Mouse (Mus musculus) adrenal gland (tissue): ENCODE measurements at regions not wholly inside any gene's neighbourhood (a gene's known extent, or its start where the extent isn't known, plus 50 kb on each side); places are given as distances from the start of the nearest gene placed in this dataset.

Experiments
- intact Hi-C: fragments of 180-260 bp; cut with DNase I; formaldehyde crosslinking; loops from one replicate; pipeline ENCODE4 v1.15.1; 2025

DNA sequence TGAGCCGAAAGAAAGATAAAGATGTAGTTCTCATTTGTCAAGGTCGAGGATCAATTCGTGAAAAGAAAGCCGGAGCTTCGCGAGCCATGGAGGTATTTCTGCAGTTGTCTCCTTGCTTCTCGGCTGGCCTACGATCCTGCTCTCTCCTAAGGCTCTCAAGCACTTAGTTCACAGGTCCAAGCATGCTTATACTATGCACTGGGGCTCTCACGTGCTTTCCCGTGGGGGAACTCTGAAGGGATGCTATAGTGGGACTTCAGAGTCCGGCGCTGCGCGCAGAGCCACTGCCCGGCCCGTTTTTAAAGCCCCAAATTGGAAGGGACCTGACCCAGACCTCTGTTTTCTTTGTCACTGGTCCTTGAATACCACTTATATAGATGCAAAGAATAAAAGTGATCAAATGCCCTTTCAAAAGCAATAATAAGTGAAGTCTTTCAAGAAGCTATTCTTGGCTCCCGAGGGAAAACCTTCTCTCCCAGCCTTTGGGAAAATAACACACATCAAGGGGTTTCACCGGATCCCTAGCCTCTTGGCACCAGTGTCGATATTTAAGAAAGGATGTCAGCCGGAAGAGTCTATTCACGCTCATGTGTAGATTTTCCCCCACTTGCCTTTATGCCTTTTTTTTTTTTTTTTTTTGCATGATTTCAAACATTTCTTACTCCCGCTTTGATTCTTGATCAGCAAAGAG lies 348.3 kb upstream of the Kazn start:
- intact Hi-C loops: no loop called here

DNA sequence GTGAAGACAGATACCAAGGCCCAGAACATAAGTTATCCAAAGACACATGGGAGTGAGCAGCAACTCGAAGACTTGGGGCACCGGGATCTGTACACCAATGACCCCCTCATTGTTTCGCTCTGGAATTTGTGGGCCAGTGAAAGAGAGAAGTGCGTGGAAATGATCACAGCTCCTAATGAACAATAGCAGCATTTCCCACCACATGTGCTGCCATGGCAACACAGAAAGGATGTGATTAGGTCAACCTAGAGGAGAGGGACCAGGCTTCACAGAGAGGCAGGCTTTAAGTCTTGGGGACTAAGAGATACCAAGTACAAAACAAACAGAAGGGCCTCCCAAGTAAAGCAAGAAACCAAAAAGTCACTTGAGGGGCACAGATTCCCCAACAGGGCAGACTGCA lies 339.3 kb upstream of the Kazn start:
- intact Hi-C loops: no loop called here

DNA sequence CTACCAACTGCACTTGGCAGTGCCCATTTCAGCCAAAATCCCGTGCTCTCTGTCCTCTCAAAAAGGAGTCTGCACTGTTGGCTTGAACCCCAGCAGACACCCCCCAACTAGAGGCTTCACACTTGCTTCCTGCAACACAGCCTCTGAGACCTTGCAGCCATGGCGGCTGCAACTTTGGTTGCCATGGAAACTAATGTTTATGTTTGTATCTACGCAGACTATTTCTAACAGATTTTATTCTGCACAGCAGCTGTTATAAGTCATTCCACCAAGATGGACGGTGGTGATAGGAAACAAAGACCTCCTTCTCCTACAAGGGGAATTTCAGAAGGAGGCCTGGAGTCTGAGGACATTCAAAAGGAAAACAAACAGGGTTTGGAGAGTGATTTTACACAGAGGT lies 338.3 kb upstream of the Kazn start:
- intact Hi-C loops: no loop called here

DNA sequence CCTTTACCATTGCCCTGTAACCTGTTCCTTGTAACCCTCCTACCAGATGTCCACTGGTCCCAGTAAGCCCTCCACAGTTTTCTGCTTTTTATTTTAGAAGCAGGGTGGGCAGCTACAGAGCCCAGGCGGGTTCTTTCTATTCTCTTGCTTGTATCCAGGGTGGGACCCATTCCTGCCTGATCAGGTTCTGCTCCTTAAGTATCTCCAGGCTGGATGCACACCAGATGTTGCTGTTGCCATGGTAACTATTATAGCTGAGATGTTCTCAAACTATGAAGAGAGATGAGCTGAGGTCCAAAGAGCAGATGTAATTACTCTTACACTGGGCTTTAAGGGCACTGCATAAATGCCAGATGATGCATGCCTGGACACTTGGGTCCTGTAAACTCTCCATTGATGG lies 335.3 kb upstream of the Kazn start:
- intact Hi-C loops: no loop called here

DNA sequence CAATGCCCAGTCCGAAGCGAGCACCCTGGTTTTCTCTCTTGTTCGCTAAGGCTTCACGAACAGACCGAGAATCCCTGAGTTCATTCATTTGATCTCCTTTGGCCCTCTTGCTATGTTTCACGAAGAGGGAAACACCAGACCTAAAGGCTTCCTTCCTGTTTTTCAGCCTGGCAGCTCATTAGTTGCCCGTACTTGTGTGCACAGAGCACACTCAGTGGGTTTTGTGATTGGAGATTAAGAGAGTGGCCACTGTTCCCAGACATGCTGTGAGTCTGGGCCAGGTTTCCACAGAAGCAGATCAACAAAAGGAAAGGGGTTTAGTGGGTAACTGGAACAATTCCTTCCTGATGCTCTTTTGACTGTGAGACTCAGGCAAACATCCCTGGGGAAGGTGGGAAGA lies 331.5 kb upstream of the Kazn start:
- intact Hi-C loops: no loop called here

DNA sequence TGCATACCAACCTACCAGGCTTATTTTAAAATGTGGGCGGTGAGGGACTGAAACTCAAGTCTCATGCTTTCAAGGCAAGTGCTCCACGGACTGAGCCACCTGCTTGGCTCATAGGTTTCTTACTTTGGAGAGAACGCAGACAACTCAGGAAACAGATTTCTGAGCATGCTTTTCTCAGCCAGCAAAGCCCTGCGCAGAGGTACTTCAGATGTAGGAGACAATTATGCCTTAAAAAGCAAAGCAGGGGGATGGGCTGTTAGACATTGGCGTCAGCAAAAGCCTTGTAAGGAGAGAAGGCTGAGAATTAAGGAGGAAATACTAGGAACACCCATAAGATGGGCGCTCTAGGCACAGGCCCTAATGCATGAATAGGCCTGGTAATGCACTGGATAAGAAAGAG lies 329.4 kb upstream of the Kazn start:
- intact Hi-C loops: no loop called here

DNA sequence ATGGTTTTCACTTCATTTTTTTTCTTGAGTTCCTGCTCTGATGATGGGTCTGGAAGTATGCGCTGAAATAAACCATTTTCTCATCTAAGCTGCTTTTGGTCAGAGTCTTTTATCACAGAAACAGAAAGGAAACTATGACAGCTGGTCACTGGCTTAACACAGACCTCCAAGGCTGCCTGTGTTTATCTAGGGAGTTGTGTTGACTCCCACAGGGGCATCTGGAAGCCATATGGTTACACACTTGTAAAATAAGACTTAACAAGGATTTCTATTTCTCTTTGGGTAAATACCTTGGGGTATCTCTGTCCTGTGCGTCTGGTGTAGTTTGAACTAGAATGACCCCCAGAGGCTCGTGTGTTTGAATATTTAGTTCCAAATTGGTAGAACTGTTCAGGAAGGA lies 315.5 kb upstream of the Kazn start:
- intact Hi-C loops: no loop called here

DNA sequence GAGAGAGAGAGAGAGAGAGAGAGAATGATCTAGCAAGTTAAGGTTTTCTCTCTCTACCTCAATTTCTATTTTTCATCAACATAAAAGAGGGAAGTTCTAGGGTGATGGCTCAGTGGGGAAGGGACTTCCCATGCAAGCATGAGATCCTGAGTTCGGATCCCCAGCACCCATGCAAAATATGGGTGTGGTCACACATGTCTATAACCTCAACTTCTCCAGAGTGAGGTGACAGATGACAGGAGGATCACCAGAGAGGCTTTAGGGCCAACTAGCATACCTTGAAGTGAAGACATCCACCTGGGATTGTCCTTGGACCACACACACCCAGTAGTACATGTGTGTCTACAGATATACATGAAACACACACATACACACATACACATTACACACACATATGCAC lies 306.7 kb upstream of the Kazn start:
- intact Hi-C loops: no loop called here

DNA sequence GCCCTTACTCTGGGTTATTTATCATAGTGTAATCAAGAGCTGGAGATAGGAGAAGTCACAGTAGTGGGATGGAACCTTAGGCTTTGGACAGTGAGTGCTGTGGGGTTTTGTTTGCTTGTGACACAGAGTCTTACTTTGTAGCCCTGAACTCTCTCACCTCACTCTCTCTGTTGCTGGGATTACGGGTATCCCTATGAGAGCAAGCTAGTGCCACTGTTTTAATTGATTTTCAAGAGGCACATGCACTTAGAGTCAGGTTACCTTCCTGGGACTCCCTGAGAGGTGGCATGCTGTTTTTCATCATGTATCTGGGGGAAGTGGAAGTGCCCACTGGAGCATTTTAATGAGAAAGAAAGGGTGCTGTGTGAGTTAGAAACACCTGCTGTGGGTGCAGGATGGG lies 306.0 kb upstream of the Kazn start:
- intact Hi-C loops: no loop called here

DNA sequence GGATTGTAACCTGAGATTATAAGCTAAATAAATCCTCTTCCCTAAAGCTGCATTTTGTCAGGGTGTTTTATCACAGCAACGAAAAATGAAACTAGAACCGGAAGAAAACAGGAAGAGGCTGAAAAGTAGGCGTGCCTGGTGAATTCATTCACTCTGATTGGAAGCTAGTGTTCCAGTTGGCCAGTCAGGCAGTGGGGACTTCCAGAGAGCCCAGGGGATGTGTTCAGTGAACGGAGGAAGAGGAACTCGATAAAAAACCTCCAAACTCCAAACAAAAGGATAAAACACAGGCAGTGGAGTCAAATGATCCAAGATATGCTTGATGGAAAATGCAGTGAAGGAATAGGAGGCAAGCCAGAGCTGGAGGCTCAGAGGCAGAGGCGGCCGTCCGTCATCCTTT lies 305.5 kb upstream of the Kazn start:
- intact Hi-C loops: no loop called here

DNA sequence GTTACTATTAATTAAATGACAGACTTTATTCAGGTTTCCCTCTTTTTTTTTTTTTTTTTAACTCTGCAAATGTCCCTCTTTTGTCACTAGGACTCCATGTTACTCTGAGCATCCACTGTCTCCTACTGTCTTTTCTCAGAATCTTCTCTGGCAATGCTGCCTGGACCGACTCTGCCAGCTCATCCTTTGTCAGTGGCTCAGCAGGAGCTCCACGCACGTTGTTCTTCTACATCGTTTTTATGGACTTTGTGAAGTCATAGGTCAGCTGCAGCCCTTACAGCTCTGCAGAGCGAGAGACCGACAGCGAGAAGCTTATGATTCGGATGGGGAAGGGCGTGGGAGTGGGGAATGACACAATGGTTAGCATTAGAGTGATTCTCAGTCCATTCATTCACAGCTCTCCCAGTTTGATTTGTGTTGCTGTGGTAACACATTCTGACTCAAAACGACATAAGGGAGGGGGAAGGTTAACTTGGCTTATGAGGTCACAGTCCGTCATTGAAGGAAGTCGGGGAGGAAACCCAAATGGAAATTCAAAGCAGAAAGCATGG lies 300.1 kb upstream of the Kazn start:
- intact Hi-C loops: no loop called here

DNA sequence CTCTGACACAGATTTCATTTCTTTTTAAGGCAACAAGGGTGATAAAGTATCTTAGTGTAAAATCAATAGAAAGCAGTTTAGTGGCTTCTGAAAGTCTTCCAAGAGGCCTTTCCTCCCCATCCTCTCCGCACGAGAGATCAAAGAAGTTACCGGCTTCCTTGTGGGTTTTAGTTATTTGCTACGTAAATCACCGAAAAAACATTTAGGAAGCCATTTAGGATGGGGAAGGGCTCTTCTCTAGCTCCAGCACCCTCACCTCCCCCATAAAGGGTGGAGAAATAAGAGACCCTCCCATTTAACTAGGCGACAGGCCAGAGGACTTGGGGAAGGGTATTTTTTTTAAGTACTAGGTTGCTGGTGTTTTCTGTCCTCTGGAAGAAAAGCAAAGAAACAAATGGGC lies 287.9 kb upstream of the Kazn start:
- intact Hi-C loops: no loop called here

DNA sequence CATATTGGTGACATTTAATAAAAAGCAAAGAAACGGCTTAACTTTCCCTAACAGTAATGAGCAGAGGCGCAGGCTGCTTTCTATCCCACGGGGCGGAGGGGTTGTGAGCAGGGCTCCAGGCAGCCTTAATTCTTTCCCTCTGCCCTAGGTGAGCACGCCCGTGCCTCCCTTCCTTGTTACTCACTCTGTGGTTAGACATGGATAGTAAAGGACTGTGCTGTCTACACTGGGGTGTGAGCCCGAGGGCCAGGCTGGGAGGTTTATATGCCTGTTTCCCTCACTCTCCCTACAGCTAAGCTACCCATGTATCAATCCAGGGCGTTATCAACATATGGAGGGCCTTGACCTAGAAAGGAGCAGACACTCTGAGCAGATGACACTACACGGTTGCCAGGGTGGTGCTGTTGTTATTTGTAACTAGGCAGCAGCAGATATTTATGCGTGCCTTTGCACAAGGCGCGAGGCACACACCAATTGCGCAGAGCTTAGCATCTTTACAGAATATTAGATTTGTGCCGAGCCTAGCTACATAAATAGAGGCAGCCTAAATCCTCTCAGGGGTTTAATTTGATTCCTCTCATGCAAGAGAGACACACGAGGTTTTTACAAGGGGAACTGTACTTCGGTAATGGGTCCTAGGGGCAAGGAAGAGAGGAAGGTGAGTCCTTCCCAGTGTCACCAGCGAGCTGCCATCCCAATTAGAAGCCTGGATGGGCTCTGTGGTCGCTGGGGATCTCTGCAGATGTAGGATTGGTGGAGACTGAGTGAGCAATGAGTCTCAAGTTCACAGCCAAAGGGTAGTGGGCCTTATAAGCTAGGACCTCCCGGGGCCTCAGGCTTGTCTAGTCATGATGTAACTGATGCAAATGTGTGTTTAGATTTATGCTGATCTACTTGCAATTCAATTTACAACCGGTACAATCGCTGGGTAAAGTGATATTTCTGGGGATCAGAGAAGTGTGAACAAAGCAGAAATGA lies 278.6 kb upstream of the Kazn start:
- intact Hi-C loops: no loop called here

DNA sequence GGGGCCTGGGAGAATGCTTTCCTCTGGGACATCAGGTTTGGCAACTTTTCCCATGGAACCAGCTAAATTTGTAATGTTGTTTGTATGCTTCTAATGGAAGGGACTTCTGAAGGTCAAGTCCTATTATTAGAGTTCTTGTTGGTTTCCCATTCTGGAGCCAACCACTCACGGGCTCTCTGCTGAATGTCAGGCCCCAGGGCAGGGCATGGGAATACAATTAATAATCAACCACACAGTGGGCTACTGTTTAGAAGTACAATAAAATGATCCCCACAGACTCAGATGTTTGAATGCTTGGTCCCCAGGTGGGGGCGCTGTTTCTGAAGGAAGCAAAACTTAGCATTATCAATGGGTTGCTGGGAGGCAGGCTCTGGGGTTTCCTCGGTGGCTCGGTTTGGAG lies 275.6 kb upstream of the Kazn start:
- intact Hi-C loops: no loop called here

DNA sequence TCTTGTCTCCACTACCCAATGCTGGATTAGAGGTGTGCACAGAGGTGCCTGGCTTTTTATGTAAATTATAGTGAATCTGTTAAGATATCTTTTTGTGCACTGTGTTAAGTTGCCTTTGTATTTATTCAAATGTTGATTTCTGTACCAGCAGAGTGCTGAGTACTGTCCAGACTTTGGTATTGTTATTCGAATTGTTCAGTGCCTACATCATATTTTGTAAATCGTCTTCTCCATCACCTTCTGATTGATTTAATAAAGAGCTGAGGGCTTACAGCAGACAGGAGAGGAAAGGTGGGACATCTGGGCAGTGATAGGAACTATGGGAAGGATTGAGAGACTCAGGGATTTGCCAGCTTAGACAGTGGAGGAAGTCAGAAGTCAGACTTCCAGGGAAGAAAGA lies 270.2 kb upstream of the Kazn start:
- intact Hi-C loops: no loop called here

DNA sequence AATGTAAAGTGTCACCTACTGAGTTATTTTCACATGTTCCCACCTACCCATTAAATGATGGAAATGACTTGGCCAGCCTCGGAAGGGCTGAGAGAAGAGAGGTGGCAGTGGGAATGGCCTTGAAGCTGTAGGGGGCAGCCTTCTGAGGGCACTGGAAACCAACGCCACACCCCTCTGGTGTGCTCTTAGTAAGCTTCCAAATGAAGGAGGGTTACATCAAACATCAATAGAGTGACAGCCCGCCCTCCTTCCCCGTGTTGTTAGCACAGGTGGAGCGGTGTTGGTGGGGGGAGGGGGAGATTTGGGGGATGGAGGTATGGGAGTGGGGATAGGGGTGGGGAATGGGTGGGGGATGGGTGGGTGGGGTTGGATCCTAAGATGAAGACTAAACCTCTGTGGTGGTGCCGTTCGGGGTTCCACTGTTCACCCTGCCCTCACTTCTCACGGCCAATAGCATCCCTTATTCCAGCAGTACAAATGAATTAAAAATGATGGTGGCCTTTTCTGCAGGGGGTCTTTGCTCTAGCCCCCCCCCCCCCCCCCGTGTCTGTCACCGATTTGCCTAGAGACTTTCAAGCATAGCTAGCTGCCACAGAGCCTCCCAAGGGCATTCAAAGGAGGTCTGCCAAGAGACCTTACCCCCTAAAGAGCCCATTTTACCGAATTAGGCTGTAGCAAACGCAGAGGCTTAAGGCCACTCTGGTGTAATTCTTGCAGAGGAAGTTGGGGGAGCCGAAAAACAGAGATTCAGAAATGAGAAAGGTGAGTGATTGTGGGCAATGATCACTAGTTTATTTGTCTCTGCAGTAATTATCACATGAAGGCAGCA lies 267.4 kb upstream of the Kazn start:
- intact Hi-C loops: no loop called here

DNA sequence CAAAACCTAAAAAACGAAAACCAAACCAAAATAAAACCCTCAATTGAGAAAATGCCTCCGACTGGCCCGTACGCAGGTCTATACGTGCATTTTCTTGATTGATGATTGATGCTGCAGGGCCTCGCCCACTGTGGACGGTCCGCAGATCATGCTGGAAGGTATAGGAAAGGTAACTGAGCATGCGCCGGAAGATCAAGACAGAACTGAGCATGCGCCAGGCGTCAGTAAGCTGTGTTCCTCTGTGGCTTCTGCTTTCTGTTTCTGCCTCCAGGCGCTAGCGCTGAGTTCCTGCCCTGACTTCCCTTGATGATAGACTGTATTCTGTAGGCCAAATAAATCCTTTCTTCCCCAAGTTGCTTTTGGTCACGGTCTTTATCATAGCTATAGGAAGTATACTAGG lies 264.6 kb upstream of the Kazn start:
- intact Hi-C loops: no loop called here

DNA sequence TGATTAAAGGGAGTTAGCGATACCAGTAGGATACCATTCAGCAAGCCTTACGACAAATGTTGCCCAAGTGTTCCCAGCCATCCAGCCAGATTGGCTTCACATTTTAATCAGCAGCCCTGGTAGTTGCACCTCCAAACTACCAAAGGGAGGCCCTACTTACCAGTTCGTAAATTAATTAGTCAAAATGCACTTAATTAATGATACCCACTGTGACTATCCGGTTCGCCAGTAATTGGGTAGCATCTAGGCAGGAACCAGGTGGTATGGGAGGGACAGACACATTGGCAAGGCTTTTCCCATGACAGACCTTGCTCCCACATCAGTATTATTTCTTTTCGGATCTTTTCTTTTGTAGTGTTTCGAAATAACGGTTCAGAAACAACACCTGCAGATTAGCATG lies 262.0 kb upstream of the Kazn start:
- intact Hi-C loops: no loop called here

DNA sequence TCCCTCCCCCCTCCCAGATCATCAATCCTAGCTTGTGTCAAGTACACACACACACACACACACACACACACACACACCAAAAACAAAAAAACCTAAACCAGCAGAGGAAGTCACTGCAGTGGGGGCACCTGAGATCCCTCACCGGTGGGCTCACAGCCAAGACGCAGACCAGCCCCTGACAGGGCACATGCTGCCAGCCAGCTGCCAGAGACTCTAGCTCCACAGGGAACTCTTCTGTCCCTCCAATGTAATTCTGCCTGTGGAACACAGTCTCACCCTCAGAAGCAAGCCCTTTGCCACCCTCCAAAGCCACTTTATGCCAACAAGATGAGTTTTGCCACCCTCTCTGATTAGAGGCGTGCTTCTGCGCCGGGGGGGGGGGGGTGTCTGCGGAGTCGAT lies 261.3 kb upstream of the Kazn start:
- intact Hi-C loops: no loop called here

DNA sequence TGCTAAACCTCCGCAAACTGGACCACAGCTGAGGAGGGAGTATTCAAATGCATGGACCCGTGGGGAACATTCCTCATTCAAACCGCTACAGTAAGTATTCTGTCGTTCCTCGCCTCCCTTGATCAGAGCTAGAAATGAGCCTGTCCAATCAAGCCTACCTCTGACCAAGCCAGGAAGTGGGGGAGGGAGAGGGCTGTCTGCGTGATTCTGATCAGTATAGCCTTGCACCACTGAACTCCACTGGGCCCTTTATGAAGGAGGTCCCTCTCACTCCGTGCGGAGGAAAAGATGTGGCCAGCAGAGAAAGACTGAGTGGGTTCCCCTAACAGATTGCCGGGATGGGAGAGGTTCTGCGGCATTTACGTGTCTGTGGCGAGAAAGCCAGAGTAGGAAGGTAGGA lies 257.4 kb upstream of the Kazn start:
- intact Hi-C loops: no loop called here

DNA sequence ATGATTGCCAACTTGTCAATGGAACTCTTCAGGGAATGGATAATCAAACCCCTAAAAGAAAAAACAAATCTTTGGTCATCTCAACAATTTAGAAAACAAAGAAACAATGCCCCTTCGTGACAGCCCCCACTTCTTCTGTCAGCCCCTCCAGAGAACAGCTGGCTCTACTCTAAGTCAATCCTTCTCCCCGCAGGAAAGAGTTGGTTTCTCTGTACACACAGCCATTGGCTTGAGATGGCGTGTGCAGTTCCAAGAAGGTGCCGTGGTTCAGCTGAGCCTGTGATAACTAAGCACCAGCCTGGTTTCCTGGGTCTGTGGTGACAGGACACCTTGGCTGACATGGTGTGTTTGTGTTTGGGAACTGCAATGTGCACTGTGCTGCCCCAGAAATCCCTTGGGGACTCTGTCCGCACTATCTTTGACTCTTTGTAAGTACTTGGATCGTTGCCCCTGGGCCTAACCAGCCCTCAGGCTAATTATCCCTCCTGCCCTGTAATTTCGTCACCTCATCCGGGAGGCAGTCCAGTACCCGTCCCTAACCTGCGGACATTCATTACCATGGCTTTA lies 253.8 kb upstream of the Kazn start:
- intact Hi-C loops: no loop called here
